Comparison of ENCODE assay signal across 9 mouse cellular contexts in the genomic region with DNA sequence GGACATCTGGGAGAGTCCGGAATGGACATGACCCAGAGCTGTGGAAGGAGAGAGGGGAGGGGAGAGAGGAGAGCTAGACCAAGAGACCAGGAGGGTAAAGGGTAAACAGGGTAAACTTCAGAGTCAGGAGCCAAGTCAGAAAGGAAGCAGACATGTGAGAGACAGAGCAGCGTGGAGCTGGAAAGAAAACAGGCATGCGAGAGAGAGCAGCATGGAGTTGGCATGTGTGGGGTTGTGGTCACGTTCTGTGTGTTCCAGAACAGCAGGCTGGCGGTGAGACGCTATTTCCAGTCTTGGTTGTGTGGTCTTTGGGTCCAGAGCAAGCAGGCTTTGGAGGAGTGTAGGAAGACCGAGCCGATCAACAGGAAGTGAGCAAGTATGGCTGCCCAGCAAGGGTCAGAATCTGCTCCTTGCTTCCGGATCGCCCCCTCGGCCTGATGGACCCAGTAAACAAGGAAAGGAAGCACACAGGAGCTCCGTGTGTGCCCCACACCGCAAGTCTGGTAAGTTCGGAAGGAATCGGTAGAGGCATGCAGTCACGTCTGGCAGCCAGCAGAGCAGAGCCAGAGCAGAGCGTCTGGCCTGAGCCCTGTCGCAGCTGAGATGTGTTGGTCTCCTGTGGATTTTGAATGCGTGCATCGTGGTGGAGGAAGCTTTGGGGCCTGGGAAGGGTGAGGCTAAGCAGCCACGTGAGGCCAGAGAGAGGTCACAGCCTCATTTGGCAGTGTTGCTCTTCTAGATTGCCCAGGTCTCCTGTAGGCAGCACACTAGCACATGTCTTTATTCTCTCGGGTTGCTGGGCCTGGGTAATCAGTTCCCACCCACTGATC. TPM values are rescaled to one million over a fixed set of nuclear protein-coding genes. Genes with fewer than 3 reads are reported as not detected.
DNase-seq lines count a peak whose midpoint lies in the region; ATAC-seq and TF ChIP-seq lines count a peak whose summit lies in the region.
"Had no signal": no experiment of that assay in that cellular context is flagged by ENCODE, and none has a peak within 500 bp of the region (broad histone marks: within the 10 kb centered on the region; RNA-seq: fewer than 3 reads in every experiment).

No protein-coding gene starts in this region.

- no peaks in the 10 kb centered on the region for H3K36me3 ChIP-seq in hindbrain, embryonic 10.5 days
- H3K36me3 ChIP-seq in hindbrain, embryonic 11.5 days (ENCODE audit: control insufficient read depth, insufficient read depth, low read length): no peaks in the 10 kb centered on the region
- no peaks in the 10 kb centered on the region for H3K36me3 ChIP-seq in embryonic facial prominence, embryonic 12.5 days
- H3K36me3 ChIP-seq in intestine, embryonic 16.5 days (ENCODE audit: control insufficient read depth, insufficient read depth, low read length): no peaks in the 10 kb centered on the region
- no peaks in the 10 kb centered on the region for H3K36me3 ChIP-seq in liver, embryonic 13.5 days

- no peak overlapping the region for H3K4me3 ChIP-seq in hindbrain, embryonic 10.5 days
- H3K4me3 ChIP-seq in hindbrain, embryonic 11.5 days (ENCODE audit: low read depth, low read length): no peak overlapping the region
- H3K4me3 ChIP-seq in embryonic facial prominence, embryonic 12.5 days: no peak overlapping the region
- no peak overlapping the region for H3K4me3 ChIP-seq in intestine, embryonic 16.5 days (ENCODE audit: low read length)
- no peak overlapping the region for H3K4me3 ChIP-seq in liver, embryonic 13.5 days (replicated peaks)
- H3K4me3 ChIP-seq in left cerebral cortex, adult 2 months: no peak overlapping the region
- H3K4me3 ChIP-seq: myocyte had no signal

- 66% methylated on average over 22 of the region's 22 CpGs for WGBS in hindbrain, embryonic 10.5 days
- WGBS in hindbrain, embryonic 11.5 days: 65% methylated on average over 22 of the region's 22 CpGs
- 60% methylated on average over 22 of the region's 22 CpGs for WGBS in embryonic facial prominence, embryonic 12.5 days
- WGBS in intestine, embryonic 16.5 days: 49% methylated on average over 22 of the region's 22 CpGs
- 62% methylated on average over 22 of the region's 22 CpGs for WGBS in liver, embryonic 13.5 days (ENCODE audit: insufficient replicate concordance)

- H3K9ac ChIP-seq in hindbrain, embryonic 11.5 days (ENCODE audit: low read depth, low read length): no peak overlapping the region
- no peak overlapping the region for H3K9ac ChIP-seq in embryonic facial prominence, embryonic 12.5 days
- H3K9ac ChIP-seq in intestine, embryonic 16.5 days (ENCODE audit: low read depth, low read length): peak overlapping the region; percentile 55
- H3K9ac ChIP-seq in liver, embryonic 13.5 days: no peak overlapping the region

- peak overlapping the region; percentile 59; the same call in 1 of the 2 replicates for H3K27ac ChIP-seq in hindbrain, embryonic 10.5 days
- no peak overlapping the region for H3K27ac ChIP-seq in hindbrain, embryonic 11.5 days (ENCODE audit: low read depth, low read length)
- H3K27ac ChIP-seq in embryonic facial prominence, embryonic 12.5 days: peak overlapping the region; percentile 36; the same call in 1 of the 2 replicates
- peak overlapping the region; percentile 31 for H3K27ac ChIP-seq in intestine, embryonic 16.5 days (ENCODE audit: low read length)
- H3K27ac ChIP-seq in liver, embryonic 13.5 days: peak overlapping the region; percentile 47; the same call in 1 of the 2 replicates
- H3K27ac ChIP-seq in left cerebral cortex, adult 2 months: no peak overlapping the region

- H3K27me3 ChIP-seq in hindbrain, embryonic 10.5 days (ENCODE audit: insufficient read depth, poor library complexity, severe bottlenecking): no peaks in the 10 kb centered on the region
- no peaks in the 10 kb centered on the region for H3K27me3 ChIP-seq in hindbrain, embryonic 11.5 days (ENCODE audit: control insufficient read depth, insufficient read depth, low read length)
- no peaks in the 10 kb centered on the region for H3K27me3 ChIP-seq in embryonic facial prominence, embryonic 12.5 days
- no peaks in the 10 kb centered on the region for H3K27me3 ChIP-seq in intestine, embryonic 16.5 days (replicated peaks; ENCODE audit: control insufficient read depth, insufficient read depth, low read length)
- no peaks in the 10 kb centered on the region for H3K27me3 ChIP-seq in liver, embryonic 13.5 days

- peaks cover 13% of the 10 kb centered on the region for H3K4me1 ChIP-seq in hindbrain, embryonic 10.5 days (replicated peaks)
- no peaks in the 10 kb centered on the region for H3K4me1 ChIP-seq in hindbrain, embryonic 11.5 days (replicated peaks; ENCODE audit: control insufficient read depth, insufficient read depth, low read length)
- H3K4me1 ChIP-seq in embryonic facial prominence, embryonic 12.5 days: no peaks in the 10 kb centered on the region
- peaks cover 20% of the 10 kb centered on the region; the same call in 1 of the 2 replicates for H3K4me1 ChIP-seq in intestine, embryonic 16.5 days (ENCODE audit: control insufficient read depth, insufficient read depth, low read length)
- H3K4me1 ChIP-seq in liver, embryonic 13.5 days (replicated peaks): peaks cover 31% of the 10 kb centered on the region

- intact Hi-C loops in left cerebral cortex, adult 2 months (cut with DNase I): no loop called here

- no peak for TF ChIP-seq CTCF in left cerebral cortex, adult 2 months (IDR thresholded peaks at IDR 0.05)

- DNase-seq in hindbrain, embryonic 10.5 days (ENCODE audit: low spot score): no peak
- no peak for DNase-seq in hindbrain, embryonic 11.5 days (ENCODE audit: low spot score)
- no peak for DNase-seq in liver, embryonic 13.5 days
- no peak for DNase-seq in thymus, postnatal 36 days
- DNase-seq in left cerebral cortex, adult 2 months (ENCODE audit: extremely low spot score in 1 of 2, low spot score in 2 of 2): no peak
- DNase-seq in right cerebral cortex, postnatal 25 days: no peak

- ATAC-seq in hindbrain, embryonic 11.5 days (ENCODE audit: low FRiP score): no peak
- no peak for ATAC-seq in embryonic facial prominence, embryonic 12.5 days (ENCODE audit: insufficient number of reproducible peaks, insufficient read depth, low FRiP score, low TSS enrichment)
- ATAC-seq in intestine, embryonic 16.5 days: no peak
- ATAC-seq in liver, embryonic 13.5 days (ENCODE audit: low read depth): no peak

- no peak overlapping the region for H3K4me2 ChIP-seq in hindbrain, embryonic 11.5 days (replicated peaks; ENCODE audit: low read depth, low read length)
- H3K4me2 ChIP-seq in embryonic facial prominence, embryonic 12.5 days (replicated peaks): no peak overlapping the region
- H3K4me2 ChIP-seq in intestine, embryonic 16.5 days (ENCODE audit: low read depth, low read length): no peak overlapping the region
- H3K4me2 ChIP-seq in liver, embryonic 13.5 days: no peak overlapping the region

- no peaks in the 10 kb centered on the region for H3K9me3 ChIP-seq in hindbrain, embryonic 10.5 days
- H3K9me3 ChIP-seq in hindbrain, embryonic 11.5 days (ENCODE audit: control insufficient read depth, low read length): no peaks in the 10 kb centered on the region
- no peaks in the 10 kb centered on the region for H3K9me3 ChIP-seq in embryonic facial prominence, embryonic 12.5 days
- H3K9me3 ChIP-seq in intestine, embryonic 16.5 days (ENCODE audit: control insufficient read depth, low read length): no peaks in the 10 kb centered on the region
- H3K9me3 ChIP-seq in liver, embryonic 13.5 days (replicated peaks): no peaks in the 10 kb centered on the region

RNA-seq across cellular contexts. Expression of gene Ndufa6, which starts 4.5 kb away (rescaled TPM):
- 267 and 273 TPM in 2 replicates for polyA plus RNA-seq in hindbrain, embryonic 10.5 days (2016; fragmentation: Nextera tagmentation; extraction: Ambion mirVana)
- 277 and 281 TPM in 2 replicates for polyA plus RNA-seq in hindbrain, embryonic 11.5 days (2014; fragmentation: Nextera tagmentation; extraction: Ambion mirVana)
- polyA plus RNA-seq in embryonic facial prominence, embryonic 12.5 days (2016; fragmentation: Nextera tagmentation; extraction: Ambion mirVana): 281 and 295 TPM in 2 replicates
- polyA plus RNA-seq in intestine, embryonic 16.5 days (2015; fragmentation: Nextera tagmentation; extraction: Ambion mirVana): 561 and 588 TPM in 2 replicates
- 356 and 357 TPM in 2 replicates for polyA plus RNA-seq in liver, embryonic 13.5 days (2015; fragmentation: Nextera tagmentation; extraction: Ambion mirVana)
- total RNA-seq in left cerebral cortex, adult 2 months (2021): 100 to 1,000 TPM; 206 to 211 TPM

RNA-seq across cellular contexts. Expression of gene Smdt1, which starts 19.9 kb away (rescaled TPM):
- polyA plus RNA-seq in hindbrain, embryonic 10.5 days (2016; fragmentation: Nextera tagmentation; extraction: Ambion mirVana): 269 and 314 TPM in 2 replicates
- 267 and 274 TPM in 2 replicates for polyA plus RNA-seq in hindbrain, embryonic 11.5 days (2014; fragmentation: Nextera tagmentation; extraction: Ambion mirVana)
- 227 and 245 TPM in 2 replicates for polyA plus RNA-seq in embryonic facial prominence, embryonic 12.5 days (2016; fragmentation: Nextera tagmentation; extraction: Ambion mirVana)
- 332 and 340 TPM in 2 replicates for polyA plus RNA-seq in intestine, embryonic 16.5 days (2015; fragmentation: Nextera tagmentation; extraction: Ambion mirVana)
- 202 and 208 TPM in 2 replicates for polyA plus RNA-seq in liver, embryonic 13.5 days (2015; fragmentation: Nextera tagmentation; extraction: Ambion mirVana)
- total RNA-seq in left cerebral cortex, adult 2 months (2021): 100 to 1,000 TPM; 137 to 141 TPM

RNA-seq across cellular contexts. Expression of gene Pheta2, which starts 19.9 kb away (rescaled TPM):
- 4.8 TPM in 2 replicates for polyA plus RNA-seq in hindbrain, embryonic 10.5 days (2016; fragmentation: Nextera tagmentation; extraction: Ambion mirVana)
- polyA plus RNA-seq in hindbrain, embryonic 11.5 days (2014; fragmentation: Nextera tagmentation; extraction: Ambion mirVana): 3.3 and 4.0 TPM in 2 replicates
- polyA plus RNA-seq in embryonic facial prominence, embryonic 12.5 days (2016; fragmentation: Nextera tagmentation; extraction: Ambion mirVana): 10.3 and 11.2 TPM in 2 replicates
- 11.6 and 13.2 TPM in 2 replicates for polyA plus RNA-seq in intestine, embryonic 16.5 days (2015; fragmentation: Nextera tagmentation; extraction: Ambion mirVana)
- polyA plus RNA-seq in liver, embryonic 13.5 days (2015; fragmentation: Nextera tagmentation; extraction: Ambion mirVana): 43.4 and 43.8 TPM in 2 replicates
- under 1 TPM; 0.25 to 0.42 TPM for total RNA-seq in left cerebral cortex, adult 2 months (2021)

RNA-seq across cellular contexts. Expression of gene Naga, which starts 19.9 kb away (rescaled TPM):
- 20.9 and 24.9 TPM in 2 replicates for polyA plus RNA-seq in hindbrain, embryonic 10.5 days (2016; fragmentation: Nextera tagmentation; extraction: Ambion mirVana)
- 22.2 and 22.8 TPM in 2 replicates for polyA plus RNA-seq in hindbrain, embryonic 11.5 days (2014; fragmentation: Nextera tagmentation; extraction: Ambion mirVana)
- polyA plus RNA-seq in embryonic facial prominence, embryonic 12.5 days (2016; fragmentation: Nextera tagmentation; extraction: Ambion mirVana): 36.8 and 38.1 TPM in 2 replicates
- 296 and 437 TPM in 2 replicates for polyA plus RNA-seq in intestine, embryonic 16.5 days (2015; fragmentation: Nextera tagmentation; extraction: Ambion mirVana)
- 34.3 and 35.7 TPM in 2 replicates for polyA plus RNA-seq in liver, embryonic 13.5 days (2015; fragmentation: Nextera tagmentation; extraction: Ambion mirVana)
- 10 to 100 TPM; 33.5 to 35.2 TPM for total RNA-seq in left cerebral cortex, adult 2 months (2021)

RNA-seq across cellular contexts. Expression of gene Cyp2d22, which starts 21.4 kb away (rescaled TPM):
- polyA plus RNA-seq in hindbrain, embryonic 10.5 days (2016; fragmentation: Nextera tagmentation; extraction: Ambion mirVana): 2.5 and 3.0 TPM in 2 replicates
- polyA plus RNA-seq in hindbrain, embryonic 11.5 days (2014; fragmentation: Nextera tagmentation; extraction: Ambion mirVana): 1.8 and 2.1 TPM in 2 replicates
- 10.6 and 10.9 TPM in 2 replicates for polyA plus RNA-seq in embryonic facial prominence, embryonic 12.5 days (2016; fragmentation: Nextera tagmentation; extraction: Ambion mirVana)
- 14.1 and 14.9 TPM in 2 replicates for polyA plus RNA-seq in intestine, embryonic 16.5 days (2015; fragmentation: Nextera tagmentation; extraction: Ambion mirVana)
- polyA plus RNA-seq in liver, embryonic 13.5 days (2015; fragmentation: Nextera tagmentation; extraction: Ambion mirVana): 7.8 and 9.3 TPM in 2 replicates
- 10 to 100 TPM; 30.6 to 37.2 TPM for total RNA-seq in left cerebral cortex, adult 2 months (2021)

Comparison
In these comparisons a context has a peak if more than half of its experiments do, and no peak if none do; other contexts are left out.
1. H3K27ac ChIP-seq: peak in hindbrain, embryonic 10.5 days (single experiment), embryonic facial prominence, embryonic 12.5 days (single experiment), intestine, embryonic 16.5 days (single experiment) and liver, embryonic 13.5 days (single experiment); none in hindbrain, embryonic 11.5 days (single experiment) and left cerebral cortex, adult 2 months (single experiment).